Mouse (Mus musculus) embryonic stem cell, embryonic (primary cell): Measurements from ENCODE around the gene Gm3286.
"Not testable (repeated sequence)": the region's sequence is repeated elsewhere in the genome, so short reads cannot be mapped to it uniquely, and the experiment has no call there.

Source experiments
- CTCF ChIA-PET, 4 experiments: fragments of 300-600 bp in 2 of 4; fragments of 350-600 bp in 2 of 4; sonication (Branson Sonifier 250); formaldehyde crosslinking; loops; one replicate each; lab custom pipeline; 2022; ENCODE audit warnings: inconsistent platforms in 2 of 4; lab: Charles Lee
- POLR2A ChIA-PET, 4 experiments: fragments of 300-600 bp in 2 of 4; fragments of 350-600 bp in 2 of 4; sonication (Branson Sonifier 250); formaldehyde crosslinking; loops; one replicate each; lab custom pipeline; 2022; ENCODE audit warnings: antibody characterized with exemption in 4 of 4, inconsistent platforms in 1 of 4; lab: Charles Lee

Gm3286 gene

GRCm38 (mm10) chr5:95510458-95510857 lies at the start of gene Gm3286:
Gm3286 (plus strand) TSS chr5:95510758.
- CTCF ChIA-PET, POLR2A ChIA-PET: not testable (repeated sequence)
